Mouse (Mus musculus): ENCODE results near the gene Prss23. TPM values are rescaled to one million over a fixed set of nuclear protein-coding genes. Genes with fewer than 3 reads are reported as not detected.

Prss23 gene
- total RNA-seq, 2 experiments from 2014 or later = 12.9 to 14.1 TPM

DNA sequence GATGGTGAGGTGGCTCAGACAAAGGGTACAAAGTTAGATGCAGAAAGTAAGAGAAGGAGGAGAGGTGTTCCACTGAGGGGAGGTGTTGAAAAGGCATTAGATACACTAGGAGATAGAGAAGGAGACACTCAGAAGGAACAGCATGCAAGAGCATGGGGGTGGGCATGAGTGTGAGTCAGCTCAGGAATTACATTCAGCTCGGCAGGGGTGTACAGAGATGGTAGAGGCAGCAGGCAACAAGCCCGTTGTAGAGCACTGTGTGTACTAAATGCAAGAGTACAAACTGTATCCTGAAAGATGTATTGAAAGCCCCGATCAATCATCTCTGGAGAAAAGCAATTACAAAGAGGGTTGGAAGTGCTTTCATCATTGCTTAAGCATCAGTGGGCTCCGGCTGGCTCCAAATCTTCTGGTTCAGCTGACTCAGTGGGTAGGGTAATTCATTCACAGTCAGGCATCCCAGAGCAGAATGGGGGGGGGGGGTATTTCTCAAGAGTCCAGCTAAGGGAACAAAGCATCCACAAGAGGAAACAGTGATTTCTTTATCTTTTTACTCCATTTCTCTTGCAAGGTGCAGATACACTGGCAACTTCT, 15.0 kb downstream of the Prss23 start:
- DNase-seq (ENCODE audit: extremely low spot score in 1 of 2, low spot score in 1 of 2) = no peak

DNA sequence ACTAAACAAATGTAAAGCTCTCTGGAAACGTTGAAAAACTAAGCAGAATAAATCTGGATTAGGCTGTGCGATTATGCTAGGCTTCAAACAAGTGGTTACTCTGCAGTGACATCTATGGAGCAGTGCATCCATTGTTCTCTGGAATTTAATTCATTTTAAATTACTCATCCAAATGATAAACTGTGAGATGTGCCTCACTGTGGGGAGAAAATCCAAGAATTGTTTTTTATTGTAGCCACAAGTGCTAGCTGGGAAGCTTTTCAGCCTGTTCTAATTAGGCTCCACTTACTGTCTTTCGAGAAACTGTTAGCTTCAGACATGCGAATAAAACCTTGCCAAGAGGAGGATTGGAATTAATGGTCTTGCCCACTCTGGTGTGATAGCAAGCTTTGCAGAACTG, 18.3 kb downstream of the Prss23 start:
- DNase-seq (ENCODE audit: extremely low spot score in 1 of 2, low spot score in 1 of 2) = no peak

DNA sequence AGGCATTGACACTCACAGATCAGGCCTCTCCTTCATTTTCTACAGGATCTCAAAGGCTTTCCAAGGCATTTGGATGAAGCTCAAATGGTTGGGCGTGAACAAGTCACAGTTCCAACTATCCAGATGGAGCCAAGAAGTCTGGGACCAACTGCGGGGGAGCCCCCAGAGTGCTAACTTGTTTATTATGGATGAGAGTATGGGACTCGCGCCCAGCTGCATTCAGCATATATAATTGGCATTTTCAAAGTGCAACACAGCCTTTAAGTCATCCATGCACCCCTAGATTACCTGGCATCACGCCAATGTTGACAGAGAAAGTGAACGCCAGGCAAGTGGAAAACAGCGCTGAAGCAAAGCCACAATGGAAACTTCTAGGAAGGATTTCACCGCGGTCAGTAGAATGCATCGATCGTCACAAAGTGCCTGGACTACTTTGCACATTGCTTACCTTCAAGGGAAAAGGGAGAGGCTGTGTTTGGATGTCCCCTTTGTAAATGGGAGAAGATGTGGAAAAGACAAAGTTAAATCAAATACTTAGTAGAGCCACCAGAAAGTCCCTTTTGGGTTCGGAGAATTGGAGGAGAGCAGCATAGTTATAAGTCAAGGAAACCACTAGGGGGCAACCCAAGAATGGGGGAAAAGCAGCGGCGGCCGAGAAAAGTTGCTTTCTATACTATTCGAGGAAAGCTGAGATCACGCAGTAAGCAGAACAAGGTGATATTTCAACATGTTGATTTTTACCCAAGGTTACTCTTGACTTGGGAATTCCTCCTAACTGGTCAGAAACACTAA, 27.3 kb downstream of the Prss23 start:
- DNase-seq (ENCODE audit: extremely low spot score in 1 of 2, low spot score in 1 of 2) = peak in 1 of 2 experiments; percentile 55

DNA sequence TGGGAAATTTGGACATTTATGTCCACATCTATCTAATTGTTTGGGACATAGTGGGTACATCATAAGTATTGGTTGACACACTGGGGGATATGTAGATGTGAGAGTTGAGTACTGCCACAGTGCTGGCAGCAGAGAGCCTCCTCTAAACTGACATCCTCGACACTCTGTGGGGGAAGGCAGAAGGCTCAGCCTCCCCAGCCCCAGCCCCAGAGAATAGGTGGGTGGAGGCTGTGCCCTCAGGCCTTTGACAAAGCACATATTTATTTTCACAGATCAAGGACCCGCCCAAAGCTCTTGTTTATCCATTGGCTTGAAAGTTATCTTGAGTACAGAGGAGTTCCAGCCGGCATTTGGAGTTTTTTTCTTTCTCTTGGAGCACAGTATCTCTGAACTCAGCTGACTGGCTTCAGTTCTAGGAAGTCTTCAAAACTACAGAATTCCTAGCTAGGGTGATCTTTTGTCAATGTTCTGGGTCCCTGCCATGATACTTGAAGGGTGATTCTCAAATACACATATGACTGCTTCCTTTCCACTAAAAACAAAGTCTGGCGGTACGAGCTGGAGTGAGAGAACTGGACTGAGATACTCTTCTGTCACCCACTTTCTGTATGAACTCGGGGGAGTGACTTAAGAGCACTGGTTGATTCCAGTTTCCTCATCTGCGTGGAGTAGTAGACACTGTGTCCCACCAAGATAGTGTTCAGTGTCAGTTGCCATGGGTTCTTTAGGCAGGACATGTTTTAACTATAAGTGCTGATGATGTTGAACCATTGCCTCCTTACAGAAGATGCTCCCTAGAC, 43.0 kb downstream of the Prss23 start:
- DNase-seq (ENCODE audit: extremely low spot score in 1 of 2, low spot score in 1 of 2) = no peak

DNA sequence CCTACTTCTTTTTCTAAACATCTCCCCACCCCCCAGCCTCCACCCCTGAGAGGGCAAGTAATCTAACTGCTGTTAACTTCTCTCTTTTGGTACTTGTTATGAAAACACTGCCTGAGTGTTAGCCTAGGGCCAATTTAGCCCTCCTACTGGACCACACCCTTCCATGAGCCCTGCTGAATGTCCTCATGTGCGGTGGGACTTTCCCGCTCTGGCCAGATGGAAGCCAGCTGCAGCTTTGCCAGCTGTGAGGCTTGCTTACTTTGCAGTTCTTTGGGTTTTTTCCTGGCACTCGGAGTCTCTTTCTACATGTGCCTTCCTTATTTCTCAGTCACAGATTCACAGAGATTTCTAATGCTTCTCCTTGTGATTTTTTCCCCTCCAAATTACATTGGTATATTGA, 45.3 kb downstream of the Prss23 start:
- no peak for DNase-seq (ENCODE audit: extremely low spot score in 1 of 2, low spot score in 1 of 2)

DNA sequence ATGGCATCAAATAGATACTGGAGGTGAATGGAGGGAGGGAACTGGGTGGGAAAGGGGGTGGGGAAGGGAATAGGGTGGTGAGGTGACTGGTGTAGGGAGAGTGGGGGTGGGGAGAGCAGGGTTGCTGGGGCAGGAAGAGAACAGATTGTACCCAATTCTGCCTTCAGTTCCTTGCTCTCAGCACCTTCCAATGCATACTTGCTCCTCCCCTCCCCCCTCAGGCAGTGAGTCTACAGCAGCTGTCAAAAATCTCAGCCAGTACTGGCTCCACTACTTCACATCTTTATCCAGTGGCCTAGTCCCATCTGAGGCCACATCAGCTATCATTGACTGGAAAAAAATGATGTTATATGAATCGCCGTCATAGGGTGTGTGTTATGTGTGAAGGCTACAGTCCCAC, 48.5 kb downstream of the Prss23 start:
- DNase-seq (ENCODE audit: extremely low spot score in 1 of 2, low spot score in 1 of 2) = no peak

DNA sequence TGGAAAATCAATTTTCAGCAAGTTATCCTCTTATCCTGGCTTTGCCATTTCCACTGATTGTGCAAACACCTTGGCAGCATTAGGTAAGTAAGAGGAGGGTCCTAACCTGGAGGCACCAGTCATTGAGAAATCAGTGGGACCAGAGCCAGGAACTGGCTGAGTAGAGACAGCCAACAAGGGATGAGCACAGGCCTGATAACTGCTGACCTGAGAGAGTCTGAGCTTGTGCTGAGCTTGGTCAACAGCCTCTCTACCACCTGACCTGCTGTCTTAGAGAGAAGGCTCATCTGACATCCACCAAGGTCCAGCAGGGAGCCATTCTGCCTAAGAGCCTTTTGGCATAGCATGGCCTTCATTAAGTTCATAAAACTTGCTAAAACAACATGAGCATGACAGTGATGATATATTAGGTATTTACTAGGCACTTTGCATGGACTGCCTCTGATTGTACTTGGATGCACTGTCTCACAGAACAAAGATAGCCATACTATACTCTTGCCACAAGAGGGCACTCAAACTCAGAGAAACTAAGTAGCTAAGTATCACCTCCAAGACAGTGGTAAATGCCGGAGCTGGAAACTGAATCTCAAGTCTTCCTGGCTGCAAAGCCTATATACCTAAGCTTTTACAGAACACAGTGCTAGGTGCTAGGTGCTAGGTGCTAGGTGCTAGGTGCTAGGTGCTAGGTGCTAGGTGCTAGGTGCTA, 49.5 kb downstream of the Prss23 start:
- no peak for DNase-seq (ENCODE audit: extremely low spot score in 1 of 2, low spot score in 1 of 2)

DNA sequence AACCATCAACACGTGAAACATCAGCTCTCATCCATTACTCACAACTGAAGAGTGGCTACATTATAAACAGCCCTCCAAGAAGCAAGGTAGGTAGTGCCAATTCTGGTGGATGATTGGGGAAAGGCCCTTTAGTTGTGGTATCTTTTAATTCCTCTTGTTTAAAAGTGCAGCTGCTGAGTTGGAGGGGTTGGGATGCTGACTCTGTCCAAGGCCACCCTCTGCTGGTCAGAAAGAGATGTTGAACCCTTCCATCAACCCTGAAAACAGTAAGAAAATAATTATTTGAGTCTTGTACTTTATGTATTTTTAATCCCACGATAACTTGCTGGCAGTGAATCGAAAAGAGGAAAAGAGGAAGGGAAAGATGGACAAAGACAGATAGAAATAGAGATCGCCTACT, 53.5 kb downstream of the Prss23 start:
- no peak for DNase-seq (ENCODE audit: extremely low spot score in 1 of 2, low spot score in 1 of 2)

DNA sequence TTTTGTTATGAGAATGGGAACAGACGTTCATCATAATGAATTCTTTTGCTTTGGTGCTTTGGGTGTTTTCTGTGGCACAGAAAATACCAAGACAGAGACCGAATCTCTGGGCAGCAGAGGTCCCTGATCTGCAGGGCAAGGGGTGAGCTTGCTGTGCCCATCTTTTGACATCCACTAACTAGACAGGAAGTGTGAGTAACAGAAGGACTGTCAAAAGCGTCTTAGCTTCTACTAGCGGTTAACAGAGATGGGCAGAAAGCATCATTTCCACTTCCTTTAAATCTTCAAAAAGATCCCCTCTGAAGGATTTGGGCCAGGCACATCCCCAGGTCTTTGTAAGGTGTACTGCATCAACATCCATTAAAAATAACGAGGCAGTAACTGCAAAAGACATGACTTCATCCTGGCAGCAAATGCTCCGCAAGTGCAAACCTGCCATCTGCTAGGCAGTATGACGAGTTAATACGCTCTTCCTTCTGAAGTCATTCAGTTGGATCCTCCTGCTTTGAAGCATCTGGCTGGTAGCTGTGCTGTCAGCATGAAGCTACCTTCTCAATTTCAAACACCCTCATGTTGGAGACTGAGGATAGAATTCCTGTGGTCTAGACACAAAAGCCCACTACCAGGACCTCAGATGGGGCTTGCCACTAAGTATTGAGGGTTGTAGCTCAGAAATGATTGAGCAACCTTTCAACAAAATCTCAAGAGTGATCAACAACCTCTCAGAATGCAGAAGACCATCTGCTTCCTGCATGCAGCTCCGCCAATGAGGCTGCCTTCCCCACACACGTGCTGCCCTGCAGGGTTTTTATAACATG, 63.0 kb downstream of the Prss23 start:
- DNase-seq (ENCODE audit: extremely low spot score in 1 of 2, low spot score in 1 of 2) = no peak

DNA sequence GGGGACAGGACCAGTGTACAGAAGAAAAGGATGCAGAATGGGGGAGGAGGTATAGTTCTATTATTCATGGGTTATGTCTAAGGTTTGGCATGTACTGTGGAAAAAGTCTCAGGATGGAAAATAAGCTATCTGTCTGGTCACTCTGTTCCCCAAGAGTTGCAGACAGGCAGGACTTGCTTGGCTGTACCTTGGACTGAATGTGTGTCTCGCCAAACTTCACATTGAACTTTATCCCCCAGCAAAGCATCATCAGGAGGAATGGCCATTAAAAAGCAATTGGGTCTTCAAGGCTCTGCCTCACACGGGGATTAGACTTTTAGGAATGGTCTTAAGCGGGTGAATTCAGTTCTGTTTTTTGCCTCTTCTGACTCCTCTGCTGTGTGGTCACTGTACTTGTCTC, 63.7 kb downstream of the Prss23 start:
- DNase-seq (ENCODE audit: extremely low spot score in 1 of 2, low spot score in 1 of 2) = no peak

DNA sequence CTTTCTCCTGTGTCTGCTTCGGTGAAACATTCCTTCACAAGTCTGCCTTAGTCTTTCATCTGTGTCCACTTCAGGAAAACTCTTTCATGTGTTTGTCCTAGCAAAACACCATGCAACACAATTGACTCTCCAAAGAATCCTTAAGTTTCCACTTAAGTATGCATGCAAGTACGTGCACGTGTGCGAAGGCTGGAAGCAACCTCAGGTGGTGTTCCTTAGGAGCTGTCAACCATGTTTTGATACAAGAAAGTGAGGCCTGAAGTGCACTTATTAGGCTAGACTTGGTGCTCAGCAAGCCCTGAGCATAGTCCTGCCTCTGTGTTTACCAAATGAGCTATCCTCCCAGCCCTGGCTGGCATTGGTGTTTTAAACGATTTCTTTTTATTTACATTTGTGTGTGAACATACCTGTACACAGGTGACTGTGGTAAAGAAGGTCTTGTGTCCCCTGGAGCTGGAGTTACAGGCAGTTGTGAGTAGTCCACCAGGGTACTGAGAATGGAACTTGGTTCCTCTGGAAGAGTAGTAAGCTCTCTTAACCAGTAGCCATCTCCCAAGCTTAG, 64.3 kb downstream of the Prss23 start:
- DNase-seq (ENCODE audit: extremely low spot score in 1 of 2, low spot score in 1 of 2) = no peak

DNA sequence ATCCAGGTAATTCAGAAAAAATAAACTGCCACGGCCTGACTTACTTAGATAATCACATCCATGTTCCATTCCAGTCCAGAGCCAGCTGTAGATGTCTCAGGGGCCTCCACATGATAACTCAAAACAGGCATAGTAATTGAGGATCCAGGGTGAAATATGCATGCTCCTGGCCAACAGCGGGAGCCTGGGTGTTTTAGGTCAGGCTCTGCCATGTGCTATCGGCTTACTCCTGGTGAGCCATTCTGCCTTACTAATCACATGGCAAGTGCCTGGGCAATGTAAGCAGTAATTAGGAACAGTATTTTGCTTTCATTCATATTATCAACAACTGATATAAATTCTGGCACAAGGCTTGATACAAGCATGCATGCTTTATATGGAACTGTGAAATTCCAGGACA, 65.6 kb downstream of the Prss23 start:
- no peak for DNase-seq (ENCODE audit: extremely low spot score in 1 of 2, low spot score in 1 of 2)

DNA sequence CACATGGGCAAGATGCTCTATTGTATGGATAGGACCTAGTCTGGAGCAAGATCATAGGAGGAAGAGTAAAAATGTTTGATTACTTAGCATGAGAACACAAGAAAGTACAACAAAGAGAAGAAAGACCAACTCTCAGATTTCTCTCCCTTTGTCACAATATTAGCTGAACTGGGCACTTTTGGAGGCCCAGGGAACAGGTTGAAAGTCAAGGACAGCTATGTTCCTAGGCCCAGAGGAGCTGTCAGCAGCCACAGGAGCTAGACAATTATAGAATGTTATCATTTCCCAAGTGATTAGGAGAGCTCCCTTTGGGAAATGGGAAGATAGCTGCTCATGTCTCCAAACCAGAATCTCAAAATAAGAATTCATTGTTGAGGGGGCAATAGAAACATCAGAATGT, 66.1 kb downstream of the Prss23 start:
- no peak for DNase-seq (ENCODE audit: extremely low spot score in 1 of 2, low spot score in 1 of 2)

DNA sequence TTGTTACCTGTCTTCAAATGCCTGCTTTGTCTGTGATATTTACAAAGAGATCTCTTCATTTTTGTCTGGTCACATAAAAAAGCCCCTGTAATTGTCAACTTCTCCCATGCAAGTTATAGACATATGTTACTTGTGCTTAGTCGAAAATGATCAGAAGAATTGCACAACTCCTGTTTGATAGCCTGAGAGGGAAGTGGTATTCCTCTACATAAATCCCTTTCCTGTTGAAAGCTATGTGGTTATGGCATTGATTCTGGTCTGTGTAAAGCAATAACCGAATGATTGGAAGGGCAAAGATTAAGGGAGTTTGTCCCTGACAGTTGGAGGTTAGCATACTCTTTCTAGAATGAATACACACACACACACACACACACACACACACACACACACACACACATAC, 67.3 kb downstream of the Prss23 start:
- no peak for DNase-seq (ENCODE audit: extremely low spot score in 1 of 2, low spot score in 1 of 2)

Other genes with a start within 250 kb of the Prss23 start
- gene Tmem135, start 123.0 kb downstream of the Prss23 start, total RNA-seq (2021) = 10 to 100 TPM; 59.1 to 63.4 TPM
- 1 to 10 TPM; 6.5 to 7.6 TPM for gene Fzd4, start 122.8 kb downstream of the Prss23 start, total RNA-seq (2021)
- gene Me3, start 105.2 kb upstream of the Prss23 start, total RNA-seq (2021) = 10 to 100 TPM; 85.8 to 90.6 TPM

Data from layer of hippocampus, postnatal 25 days (tissue).